Mouse (Mus musculus) adrenal gland, adult 8-10 months (tissue): ENCODE results near the gene Tab1. TPM values are rescaled to one million over a fixed set of nuclear protein-coding genes. Genes with fewer than 3 reads are reported as not detected.
"Not testable (repeated sequence)": the region's sequence is repeated elsewhere in the genome, so short reads cannot be mapped to it uniquely, and the experiment has no call there.

ENCODE experiments used
- DNase-seq: peaks from one replicate; pipeline ENCODE4 v3.0.0; 2022
- total RNA-seq, 4 experiments: library from RNA; stranded (reverse); gene quantifications; 2 replicates each; pipeline ENCODE4 v1.2.4; 2022

Tab1 gene
- total RNA-seq, 4 experiments from 2014 or later: 16.2 to 31.8 (median 26.8) TPM

DNA sequence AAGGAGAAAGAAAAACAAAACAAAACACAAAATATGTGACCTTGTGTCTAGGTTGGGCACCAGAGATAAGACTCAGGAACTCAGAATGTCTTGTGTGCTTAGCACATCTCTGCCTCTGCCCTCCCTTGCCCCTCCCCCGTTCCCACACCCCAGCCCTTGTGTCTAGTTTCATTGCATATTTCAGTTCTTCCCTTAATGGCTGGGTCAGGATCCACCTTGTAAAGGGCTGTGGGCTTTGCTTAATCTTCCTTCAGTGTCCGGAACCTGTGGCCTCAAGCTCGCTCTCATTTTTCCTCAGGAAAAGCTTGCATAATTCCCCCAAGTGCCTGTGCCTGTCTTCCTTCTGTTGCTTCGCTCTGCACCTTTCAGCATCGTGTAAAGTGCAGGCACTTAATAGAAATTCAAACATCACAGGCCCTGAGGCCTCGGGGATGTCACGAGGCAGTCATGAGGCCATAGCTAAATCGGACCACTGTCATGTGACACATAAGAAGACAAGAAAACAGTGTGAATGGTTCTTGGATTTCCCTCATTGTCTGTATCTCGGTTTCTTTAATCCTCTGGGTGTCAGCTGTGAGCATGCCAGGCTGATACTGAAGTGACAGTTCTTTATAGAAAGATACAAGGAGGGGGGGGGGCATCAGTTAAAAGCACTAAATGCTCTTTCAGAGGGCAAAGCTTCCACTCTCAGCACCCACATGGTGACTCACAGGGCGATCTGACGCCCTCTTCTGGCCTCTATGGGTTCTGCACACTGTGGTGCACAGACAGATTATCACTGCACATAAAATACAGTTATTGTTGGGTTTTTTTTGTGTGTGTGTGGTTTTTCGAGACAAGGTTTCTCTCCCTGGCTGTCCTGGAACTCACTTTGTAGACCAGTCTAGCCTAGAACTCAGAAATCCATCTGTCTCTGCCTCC is 27.2 kb upstream of the Tab1 start:
- no peak for DNase-seq

DNA sequence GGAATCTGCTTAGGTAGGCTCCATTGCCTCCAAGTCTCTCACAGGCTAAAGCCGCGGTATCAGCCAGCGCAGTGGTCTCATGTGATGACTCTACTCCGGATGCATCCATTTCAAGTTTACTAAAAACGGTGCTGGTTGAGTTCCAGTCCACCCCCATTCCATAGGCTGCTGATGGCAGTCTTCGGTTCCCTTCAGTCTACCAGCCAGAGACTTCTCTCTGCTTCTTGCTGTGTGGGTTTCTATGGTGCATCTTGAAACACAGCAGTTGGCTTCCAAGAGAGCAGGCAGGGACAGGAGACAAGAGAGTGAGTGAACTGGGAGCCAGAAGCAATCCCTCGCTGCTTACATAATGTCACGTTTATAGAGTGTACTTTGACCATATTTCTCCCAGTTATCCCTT is 25.8 kb upstream of the Tab1 start:
- no peak for DNase-seq

DNA sequence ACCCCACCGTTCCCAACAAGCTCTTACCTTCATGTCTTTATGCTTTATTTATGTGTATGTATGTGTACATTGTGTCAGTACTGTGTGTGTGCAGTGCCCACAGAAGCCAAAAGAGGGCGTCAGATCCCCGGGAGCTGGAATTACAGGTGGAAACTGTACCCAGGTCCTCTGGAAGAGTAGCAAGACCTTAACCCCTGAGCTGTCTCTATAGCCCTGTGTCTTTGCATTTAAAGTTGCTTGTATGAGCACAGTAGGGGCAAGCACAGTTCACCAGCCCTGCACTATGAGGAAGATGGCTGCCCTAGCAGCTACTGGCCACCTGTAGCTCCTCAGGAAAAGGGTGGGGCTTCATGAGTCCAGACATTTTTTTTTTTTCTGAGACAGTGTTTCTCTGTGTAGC is 25.4 kb upstream of the Tab1 start:
- no peak for DNase-seq

DNA sequence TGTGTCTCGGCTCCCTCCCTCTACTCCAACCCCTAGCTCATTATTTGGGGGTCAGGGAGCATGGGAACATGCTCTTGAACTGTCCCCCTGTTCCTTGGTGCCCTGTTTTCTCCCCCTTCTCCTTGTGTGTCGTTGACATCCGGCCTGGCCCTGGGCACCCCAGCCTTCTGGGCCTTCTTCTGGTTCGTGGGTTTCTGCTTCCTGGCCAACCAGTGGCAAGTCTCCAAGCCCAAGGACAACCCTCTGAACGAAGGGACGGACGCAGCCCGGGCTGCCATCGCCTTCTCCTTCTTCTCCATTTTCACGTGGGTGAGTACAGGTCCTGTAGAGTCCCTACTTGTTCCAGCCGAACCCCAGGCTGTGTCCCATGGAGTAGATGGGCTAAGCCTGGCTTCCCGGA is 21.5 kb upstream of the Tab1 start:
- DNase-seq: no peak

DNA sequence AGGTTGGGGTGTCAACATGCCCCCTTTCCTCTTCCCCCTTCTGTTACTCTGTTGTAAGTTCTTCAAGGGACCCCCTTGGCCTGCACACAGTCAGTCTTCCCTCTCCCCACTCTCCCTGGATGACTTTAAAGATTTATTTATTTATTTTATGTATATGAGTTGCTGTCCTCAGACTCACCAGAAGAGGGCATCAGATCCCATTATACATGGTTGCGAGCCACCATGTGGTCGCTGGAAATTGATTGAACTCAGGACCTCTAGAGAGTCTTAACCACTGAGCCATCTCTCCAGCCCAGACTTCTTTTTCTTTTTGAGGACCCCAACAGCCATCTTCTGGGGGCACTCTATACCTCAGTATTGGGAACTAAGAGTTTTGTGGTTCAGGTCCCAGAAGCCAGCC is 20.4 kb upstream of the Tab1 start:
- no peak for DNase-seq

DNA sequence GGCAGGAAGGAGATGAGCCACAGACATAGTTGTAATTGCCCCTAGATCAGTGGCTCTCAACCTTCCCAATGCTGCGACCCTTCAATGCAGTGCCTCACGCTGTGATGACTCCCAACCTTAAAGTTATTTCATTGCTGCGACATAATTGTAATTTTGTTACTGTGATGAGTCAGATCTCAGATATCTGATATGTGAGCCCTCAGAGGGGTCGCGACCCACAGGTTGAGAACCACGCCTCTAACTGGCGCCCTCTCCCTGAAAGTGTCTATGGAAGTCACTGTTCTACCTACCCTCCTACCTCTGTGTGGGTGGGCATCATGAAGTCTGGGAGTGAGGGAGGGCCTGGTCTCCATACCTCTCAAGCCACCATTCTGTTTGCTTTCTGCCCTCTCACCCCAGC is 18.5 kb upstream of the Tab1 start:
- DNase-seq: no peak

DNA sequence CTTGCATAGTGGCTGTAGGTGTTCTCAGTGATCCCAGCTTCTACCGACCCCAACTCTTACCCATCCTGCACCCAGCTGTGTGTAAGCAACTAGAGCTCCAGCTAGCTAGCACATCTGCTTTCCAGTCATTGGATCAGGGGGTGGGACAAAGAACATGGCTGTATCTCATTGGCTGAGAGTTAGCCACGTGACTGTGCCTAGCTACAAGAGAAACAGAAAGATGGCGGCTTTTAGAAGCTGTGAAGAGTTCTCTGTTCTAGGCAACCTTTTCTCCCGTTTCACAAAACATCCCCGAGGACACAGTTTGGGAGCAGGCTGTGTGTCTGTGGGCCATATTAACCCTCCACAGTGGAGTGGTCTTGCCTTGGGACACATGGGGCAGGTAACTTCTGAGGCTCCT is 17.7 kb upstream of the Tab1 start:
- DNase-seq: no peak

DNA sequence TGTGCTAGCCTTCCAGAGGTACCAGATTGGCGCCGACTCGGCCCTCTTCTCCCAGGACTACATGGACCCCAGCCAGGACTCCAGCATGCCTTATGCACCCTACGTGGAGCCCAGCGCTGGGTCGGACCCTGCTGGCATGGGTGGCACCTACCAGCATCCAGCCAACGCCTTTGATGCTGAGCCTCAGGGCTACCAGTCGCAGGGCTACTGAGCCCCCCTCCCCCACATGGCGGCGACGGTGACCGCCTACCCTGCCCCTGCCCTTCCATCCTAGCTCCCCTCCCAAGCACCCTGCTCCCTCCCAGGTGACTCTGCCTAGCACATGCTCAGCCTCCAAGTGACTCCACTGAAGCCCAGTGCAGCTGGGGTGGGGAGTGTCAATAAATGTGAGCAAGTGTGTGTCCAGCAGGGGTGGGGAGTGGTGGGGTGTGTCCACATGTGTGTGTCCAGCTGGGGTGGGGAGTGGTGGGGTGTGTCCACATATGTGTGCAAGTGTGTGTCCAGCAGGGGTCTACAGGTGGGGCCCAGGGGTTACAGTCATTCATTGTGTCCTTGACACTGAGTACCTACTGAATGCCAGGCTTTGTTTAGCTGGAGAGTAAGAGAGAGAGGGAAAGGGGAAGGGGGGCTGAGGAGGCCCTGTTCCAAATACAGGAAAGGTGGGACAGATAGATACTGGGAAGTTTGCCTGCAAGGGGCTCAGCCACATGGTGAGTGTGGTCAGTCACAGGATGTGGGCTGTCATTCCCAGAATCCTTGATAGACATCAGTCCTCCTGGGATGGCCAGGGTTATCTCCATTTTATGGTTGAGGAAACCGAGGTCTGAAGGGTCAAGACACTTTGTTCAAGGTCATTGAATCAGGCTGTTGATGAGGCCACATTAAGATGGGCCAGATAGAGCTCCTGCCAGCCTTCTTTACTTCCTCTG is 16.8 kb upstream of the Tab1 start:
- no peak for DNase-seq

DNA sequence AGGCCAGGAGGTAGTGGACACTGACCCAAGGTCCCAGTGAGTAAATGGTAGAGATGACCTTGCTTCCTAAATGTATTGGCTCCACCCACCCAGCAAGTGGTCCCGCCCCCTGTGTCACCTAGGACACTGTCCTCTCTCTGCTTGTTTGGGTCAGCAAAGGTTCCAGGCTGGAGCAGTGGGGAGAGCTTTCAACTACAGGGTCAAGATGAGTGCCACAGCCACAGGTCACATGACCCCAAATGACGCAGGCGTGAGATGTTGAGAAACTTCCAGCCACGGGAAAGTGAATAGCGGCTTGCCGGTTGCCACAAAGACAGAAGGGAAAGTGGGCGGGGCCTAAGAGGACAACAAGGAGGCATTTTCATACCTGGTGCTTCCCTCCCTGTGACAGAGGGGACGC is 15.8 kb upstream of the Tab1 start:
- no peak for DNase-seq

DNA sequence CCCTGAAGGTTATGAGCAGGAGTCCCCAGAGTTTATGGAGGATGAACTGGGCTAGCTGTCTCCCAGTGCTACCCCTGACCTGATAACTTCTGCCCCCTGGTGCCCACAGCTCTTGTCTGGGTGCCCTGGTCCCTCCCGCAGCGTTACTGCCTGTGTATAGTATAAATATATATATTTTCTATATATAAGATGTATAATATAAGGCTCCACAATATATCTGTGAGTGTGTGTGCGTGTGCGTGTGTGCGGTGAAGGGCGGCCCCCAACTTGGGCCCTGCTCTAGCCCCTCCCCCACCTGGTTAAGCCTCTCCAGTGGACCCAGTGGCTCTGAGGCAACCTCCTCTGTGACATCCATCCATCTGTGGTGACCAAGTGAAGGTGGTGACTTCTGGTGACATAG is 13.9 kb upstream of the Tab1 start:
- DNase-seq: no peak

DNA sequence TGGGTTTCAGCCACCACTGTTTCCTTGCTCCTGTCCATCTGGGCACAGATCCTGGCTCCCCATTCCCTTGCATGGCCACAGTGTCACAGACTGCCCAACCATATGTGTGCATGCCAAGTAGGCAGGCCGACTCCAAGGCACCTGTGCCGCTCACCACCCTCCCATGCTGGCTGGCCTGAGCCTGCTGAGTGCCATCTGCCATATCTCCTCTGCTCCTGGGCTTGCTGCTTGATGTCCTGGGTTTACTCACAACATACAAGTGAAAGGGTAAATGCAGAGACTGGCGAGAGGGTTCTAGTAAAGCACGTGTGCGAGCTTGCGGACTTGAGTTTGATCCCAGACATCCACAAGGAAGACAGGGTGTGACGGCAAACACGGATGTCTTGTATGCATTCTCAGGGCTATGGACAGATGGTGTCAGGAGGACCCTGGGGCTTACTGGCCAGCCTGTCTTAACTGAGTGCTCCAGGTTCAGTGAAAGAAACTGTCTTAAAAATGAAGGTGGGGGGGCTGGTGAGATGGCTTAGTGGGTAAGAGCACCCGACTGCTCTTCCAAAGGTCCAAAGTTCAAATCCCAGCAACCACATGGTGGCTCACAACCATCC is 11.1 kb upstream of the Tab1 start:
- no peak for DNase-seq

DNA sequence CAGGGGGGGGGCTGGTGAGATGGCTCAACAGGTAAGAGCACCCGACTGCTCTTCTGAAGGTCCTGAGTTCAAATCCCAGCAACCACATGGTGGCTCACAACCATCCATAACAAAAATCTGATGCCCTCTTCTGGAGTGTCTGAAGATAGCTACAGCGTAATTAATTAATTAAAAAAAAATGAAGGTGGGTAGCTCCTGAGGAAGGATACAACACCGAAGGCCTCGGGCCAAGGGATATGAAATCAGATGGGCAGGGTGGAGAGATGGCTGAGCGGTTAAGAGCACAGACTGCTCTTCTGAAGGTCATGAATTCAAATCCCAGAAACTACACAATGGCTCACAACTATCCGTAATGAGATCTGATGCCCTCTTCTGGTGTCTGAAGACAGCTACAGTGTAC is 10.5 kb upstream of the Tab1 start:
- not testable (repeated sequence) for DNase-seq

DNA sequence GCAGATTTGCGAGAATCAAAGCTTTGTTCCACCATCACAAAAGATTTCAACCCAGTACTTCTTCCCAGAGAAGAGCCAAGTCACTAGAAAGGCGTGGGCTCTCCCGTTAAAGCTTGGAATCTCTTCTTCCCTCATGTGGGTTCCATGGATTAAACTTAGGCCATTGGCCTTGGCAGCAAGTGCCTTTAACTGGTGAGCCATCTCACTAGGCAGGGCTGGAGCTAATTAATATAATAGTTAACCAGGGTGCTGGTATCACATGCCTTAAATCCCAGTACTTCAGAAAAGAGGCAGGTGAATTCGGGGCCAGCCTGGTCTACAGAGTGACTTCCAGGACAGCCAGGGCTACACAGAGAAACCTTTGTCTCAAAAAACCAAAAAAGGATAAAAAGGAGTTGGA is 8.3 kb upstream of the Tab1 start:
- DNase-seq: no peak

DNA sequence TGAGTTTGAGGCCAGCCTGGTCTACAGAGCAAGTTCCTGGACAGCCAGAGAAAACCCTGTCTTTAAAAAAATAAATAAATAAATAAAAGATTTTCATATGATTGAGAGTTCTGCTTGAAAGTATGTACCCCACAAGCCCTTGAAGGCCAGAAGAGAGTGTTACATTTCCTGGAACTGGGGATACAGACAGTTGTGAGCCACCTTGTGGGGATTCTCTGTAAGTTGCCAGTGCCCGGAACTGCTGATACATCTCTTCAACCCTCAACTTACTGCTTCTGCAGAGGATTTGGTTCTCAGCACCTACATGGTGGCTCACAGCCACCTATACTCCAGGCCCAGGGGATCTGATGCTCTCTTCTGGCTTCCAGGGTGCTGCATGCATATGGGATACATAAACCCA is 5.7 kb upstream of the Tab1 start:
- DNase-seq: no peak

DNA sequence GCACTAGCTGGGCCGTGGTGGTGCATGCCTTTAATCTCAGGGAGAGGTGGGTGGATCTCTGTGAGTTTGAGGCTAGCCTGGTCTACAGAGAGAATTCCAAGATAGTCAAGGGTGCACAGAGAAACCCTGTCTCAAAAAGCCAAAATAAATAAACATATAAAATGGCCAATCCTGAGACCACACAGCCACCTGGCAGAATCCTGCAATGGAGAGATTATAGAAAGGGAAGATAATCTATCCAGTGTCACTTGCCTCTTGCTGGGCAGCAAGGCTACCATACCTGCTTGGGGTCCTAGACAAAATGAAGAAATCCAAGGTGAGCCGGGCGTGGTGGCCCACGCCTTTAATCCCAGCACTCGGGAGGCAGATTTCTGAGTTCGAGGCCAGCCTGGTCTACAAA is 2.9 kb upstream of the Tab1 start:
- no peak for DNase-seq

DNA sequence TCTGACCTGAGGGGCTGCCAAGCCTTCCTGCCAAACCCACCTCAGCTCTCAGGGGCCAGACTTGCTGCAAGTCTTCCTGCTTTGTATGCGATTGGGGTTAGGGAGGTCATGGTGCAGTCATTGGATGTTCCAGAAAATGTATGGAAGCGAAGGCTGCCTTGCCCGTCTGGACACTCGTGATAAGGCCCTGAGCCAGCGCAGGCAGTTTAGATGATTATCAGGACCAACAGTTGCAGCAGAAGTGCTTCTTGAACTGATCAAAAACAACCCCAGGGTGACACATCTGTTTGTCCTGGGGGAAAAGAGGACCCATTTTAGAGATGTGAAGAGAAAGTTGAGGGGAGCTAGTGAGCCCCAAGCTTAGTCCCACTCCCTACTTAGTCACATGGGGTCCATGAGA is 2.2 kb upstream of the Tab1 start:
- DNase-seq: no peak

DNA sequence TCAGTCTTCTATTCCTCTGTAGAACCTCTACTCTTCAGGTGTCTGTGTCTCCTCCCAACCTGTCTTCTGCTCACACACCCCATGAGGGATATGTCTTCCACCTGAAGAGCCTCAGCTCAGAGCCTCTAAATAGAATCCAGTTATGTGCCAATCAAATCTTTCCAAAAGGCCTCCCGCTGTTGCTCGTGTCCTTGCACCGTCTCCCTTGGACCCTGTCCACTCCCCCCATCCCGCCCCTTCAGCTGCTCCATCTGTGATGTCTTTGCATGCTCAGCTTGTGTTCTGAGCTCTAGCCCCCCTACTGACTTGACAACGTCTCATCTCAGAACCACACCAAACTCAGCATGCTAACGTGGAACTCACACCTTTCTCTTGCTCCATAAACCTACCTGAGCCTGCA is 1.5 kb upstream of the Tab1 start:
- DNase-seq: no peak

DNA sequence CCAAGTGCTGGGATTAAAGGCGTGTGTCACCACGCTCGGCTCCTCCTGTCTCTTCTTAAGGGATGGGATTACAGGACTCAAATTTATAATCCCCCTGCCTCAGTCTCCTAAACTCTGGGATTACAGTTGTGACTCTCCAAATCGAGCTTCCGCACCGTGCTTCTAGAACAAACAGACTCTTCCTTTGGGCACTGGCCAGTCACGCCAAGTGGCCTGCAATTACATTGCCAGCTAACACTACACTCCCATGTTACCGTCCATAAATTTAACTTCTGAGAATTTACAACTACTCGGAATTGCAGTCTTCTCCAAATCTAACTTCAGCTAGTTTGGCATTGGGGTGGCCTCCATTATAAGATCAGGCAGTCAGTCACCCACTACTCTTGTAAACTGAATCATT is 475 bp upstream of the Tab1 start:
- no peak for DNase-seq

DNA sequence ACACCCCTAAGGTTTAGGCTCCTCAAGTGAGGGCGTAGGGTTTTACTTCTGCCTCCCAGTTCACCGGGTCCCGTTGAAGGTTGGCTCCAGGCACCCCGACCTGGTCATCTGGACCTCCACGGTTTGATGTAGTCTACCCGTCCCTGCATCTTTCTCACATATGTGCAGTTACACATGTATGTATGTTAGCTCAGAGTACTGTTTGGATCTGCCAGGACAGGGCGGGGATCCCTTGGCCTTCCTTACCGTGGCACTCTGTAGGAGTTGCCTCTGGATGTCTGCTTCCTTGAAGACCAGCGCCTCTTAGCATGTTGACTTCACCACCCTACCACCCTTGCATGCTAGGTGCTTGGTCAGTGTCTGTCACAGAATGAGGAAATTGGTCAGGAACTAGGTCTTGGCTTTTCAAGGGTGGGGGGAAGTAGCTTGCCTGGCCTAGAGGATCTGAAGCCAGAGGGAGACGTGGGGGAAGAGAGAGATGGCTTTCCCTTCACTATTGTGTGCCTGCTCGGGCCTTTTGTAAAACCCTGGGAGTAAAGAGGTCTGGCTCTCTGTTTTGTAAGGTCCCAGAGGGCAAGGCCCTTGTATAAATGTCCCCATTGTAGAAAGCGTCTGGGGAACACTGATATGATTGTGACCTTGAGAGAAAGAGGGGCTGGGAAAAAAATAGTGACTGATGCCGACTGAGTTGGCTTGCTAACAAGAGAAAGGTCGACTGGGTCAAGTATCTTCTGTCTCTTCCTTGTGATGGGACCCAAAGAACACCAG is 939 bp downstream of the Tab1 start:
- no peak for DNase-seq

DNA sequence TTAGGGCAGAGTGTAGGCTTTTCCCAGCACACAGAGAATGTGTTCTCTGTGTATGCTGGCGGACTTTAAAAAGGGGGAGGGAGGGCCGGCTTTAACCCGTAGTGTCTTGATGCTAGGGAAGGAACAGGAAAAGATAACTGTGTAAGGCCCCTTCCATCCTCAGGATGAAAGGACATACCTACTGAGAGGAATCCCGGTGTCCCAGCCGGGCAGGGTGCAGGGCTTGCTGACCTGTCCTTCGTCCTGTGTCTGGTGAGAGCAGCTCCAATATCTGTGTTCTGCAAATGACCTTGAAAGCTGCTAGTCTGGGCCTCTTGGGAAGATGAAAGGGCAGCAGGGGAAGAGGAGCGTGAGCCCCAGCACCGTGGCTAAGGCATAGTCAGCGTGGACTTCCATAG is 1.5 kb downstream of the Tab1 start:
- DNase-seq: peak; percentile 52

DNA sequence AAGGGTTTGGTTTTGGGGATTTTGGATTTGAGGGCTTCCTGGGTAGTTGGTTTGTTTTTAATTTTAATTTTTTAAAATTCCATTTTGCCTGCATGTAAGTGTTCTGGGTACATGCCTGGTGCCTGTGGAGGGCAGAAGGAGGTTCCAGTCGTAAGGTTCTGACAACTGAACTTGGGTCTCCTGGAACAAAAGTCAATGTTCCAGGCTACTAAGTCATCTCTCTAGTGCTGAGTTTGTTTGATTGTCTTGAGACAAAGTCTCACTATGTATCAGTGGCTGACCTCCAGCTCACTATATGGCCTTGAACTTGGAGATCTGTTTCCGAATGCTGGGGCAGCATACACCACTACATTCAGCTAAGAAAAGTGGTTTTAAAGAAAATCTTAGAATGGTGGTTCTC is 2.6 kb downstream of the Tab1 start:
- no peak for DNase-seq

DNA sequence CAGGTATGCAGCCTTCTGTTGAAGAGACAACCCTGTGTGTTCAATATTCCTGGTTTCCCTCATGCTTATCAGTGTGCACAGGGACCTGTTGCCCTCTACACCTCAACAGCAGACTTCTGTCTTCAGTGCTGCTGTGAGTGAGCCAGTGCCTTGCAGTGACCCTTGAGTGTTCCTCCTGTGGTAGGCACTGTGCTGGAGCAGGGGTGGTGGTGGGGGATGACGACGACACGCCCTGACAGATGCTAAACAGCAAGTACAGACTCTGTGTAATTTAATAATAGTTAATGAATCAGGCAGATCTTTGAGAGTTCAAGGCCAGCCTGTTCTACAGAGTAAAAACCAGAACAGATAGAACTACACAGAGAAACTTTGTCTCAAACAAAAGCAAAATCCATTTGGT is 3.7 kb downstream of the Tab1 start:
- no peak for DNase-seq
